Mouse (Mus musculus) limb, embryonic 14.5 days (tissue): ENCODE measurements around the gene Ttc28. TPM values are rescaled to one million over a fixed set of nuclear protein-coding genes. Genes with fewer than 3 reads are reported as not detected.

Experiments
- ATAC-seq: fragments of 200-750 bp; cut with Nextera tagmentation; 2 replicates; pipeline ENCODE4 v1.8.0; 2017; ENCODE audit warnings: low read depth, moderate number of reproducible peaks, moderate TSS enrichment; ENCODE audit not compliant: low FRiP score
- DNase-seq: peaks from one replicate; pipeline ENCODE4 v3.0.0-alpha.2; 2015; ENCODE audit warnings: low spot score
- H3K27ac ChIP-seq: fragments of 300-500 bp; sonication (generic); replicated peaks from 2 replicates; pipeline ENCODE4 v1.5.1; 2014; ENCODE audit warnings: low read depth, mild to moderate bottlenecking, low read length, moderate library complexity, mixed read lengths
- H3K27me3 ChIP-seq: fragments of 300-500 bp; sonication (generic); 2 replicates; pipeline ENCODE4 v1.6.1; 2014; ENCODE audit warnings: low read length, mixed read lengths; ENCODE audit not compliant: control insufficient read depth, insufficient read depth
- H3K36me3 ChIP-seq: fragments of 300-500 bp; sonication (generic); 2 replicates; pipeline ENCODE4 v1.6.1; 2014; ENCODE audit warnings: mild to moderate bottlenecking, low read length, moderate library complexity, mixed read lengths; ENCODE audit not compliant: control insufficient read depth, insufficient read depth
- H3K4me1 ChIP-seq: fragments of 300-500 bp; sonication (generic); 2 replicates; pipeline ENCODE4 v1.6.1; 2014; ENCODE audit warnings: antibody characterized with exemption, low read length, mixed read lengths; ENCODE audit not compliant: control insufficient read depth, insufficient read depth
- H3K4me2 ChIP-seq: fragments of 300-500 bp; sonication (generic); replicated peaks from 2 replicates; pipeline ENCODE4 v1.6.1; 2014; ENCODE audit warnings: low read depth, mild to moderate bottlenecking, low read length, moderate library complexity; ENCODE audit not compliant: severe bottlenecking
- H3K4me3 ChIP-seq: fragments of 300-500 bp; sonication (generic); replicated peaks from 2 replicates; pipeline ENCODE4 v1.5.1; 2014; ENCODE audit warnings: low read length
- H3K9ac ChIP-seq: fragments of 300-500 bp; sonication (generic); 2 replicates; pipeline ENCODE4 v1.6.1; 2014; ENCODE audit warnings: mild to moderate bottlenecking, low read depth, low read length, moderate library complexity; ENCODE audit not compliant: severe bottlenecking
- H3K9me3 ChIP-seq: fragments of 300-500 bp; sonication (generic); 2 replicates; pipeline ENCODE4 v1.6.1; 2016; ENCODE audit warnings: low read length; ENCODE audit not compliant: control insufficient read depth
- POLR2A ChIP-seq: fragments of 200-500 bp; IDR thresholded peaks from 2 replicates; pipeline ENCODE4 v1.8.0; 2012; ENCODE audit warnings: inconsistent platforms, mild to moderate bottlenecking, moderate library complexity, borderline replicate concordance; ENCODE audit not compliant: insufficient read depth, insufficient read length; ENCODE audit errors: extremely low read depth
- WGBS: fragments of 180-500 bp; shearing (Covaris S2); extraction: QIAGEN DNeasy Blood & Tissue Kit; methylation state at CpG from one replicate; pipeline ENCODE4 v1.1.7; 2014; 5-methylcytosine and 5-hydroxymethylcytosine counted together
- polyA plus RNA-seq, 2 experiments: library from polyadenylated mRNA; depleted of rRNA in 1 of 2; stranded (reverse) in 1 of 2; unstranded in 1 of 2; fragments of >200 nt; fragmentation: Nextera tagmentation in 1 of 2; extraction: Ambion mirVana in 1 of 2; gene quantifications; 2 replicates each; pipeline versions ENCODE4 v1.2.1 to v1.2.3; 2012 to 2014

Gene Ttc28
- polyA plus RNA-seq, 2 experiments = 16.3 to 19.9 TPM

- H3K27ac ChIP-seq = no peak overlapping the region
- ATAC-seq (no peak), DNase-seq (no peak)
- no peaks in the 10 kb centered on the region for H3K27me3 ChIP-seq
- H3K4me1 ChIP-seq = peaks cover 12% of the 10 kb centered on the region
- H3K36me3 ChIP-seq = no peaks in the 10 kb centered on the region
- WGBS = 75% methylated on average over 7 of the region's 7 CpGs
- H3K4me2 ChIP-seq = no peak overlapping the region
- no peaks in the 10 kb centered on the region for H3K9me3 ChIP-seq
- no peak overlapping the region for H3K4me3 ChIP-seq
- no peak for TF ChIP-seq POLR2A
- H3K9ac ChIP-seq = no peak overlapping the region
Measured at GRCm38 (mm10) chr5:111037123-111037748, 157.6 kb downstream of the Ttc28 start.

DNA sequence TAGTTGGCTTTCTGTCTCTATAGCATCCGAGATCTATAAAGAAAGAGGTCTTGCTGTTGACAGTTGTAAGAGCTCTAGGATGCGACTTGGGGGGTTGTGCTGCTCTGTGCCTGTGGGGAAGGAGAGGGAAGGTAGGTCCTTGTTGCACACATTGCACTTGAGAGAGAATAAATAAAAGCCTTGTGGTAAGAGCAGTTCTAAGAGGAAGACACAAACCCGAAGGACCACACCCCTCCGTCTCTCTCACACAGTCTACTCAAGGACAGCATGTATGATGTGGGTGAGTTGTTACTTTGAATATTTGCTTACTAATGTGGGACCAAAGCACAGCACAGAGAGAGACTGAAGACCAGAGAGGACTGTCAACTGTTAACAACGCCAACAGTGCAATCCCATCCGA lies 160.2 kb downstream of the Ttc28 start:
- ATAC-seq = no peak
- Histone ChIP-seq H3K9ac (no peak overlapping the region), H3K9me3 (no peaks in the 10 kb centered on the region), H3K4me2 (no peak overlapping the region), H3K4me3 (no peak overlapping the region), H3K27me3 (no peaks in the 10 kb centered on the region), H3K27ac (no peak overlapping the region), H3K36me3 (no peaks in the 10 kb centered on the region), H3K4me1 (peaks cover 15% of the 10 kb centered on the region)
- no peak for TF ChIP-seq POLR2A
- 67% methylated on average over 6 of the region's 6 CpGs for WGBS
- DNase-seq = no peak

DNA sequence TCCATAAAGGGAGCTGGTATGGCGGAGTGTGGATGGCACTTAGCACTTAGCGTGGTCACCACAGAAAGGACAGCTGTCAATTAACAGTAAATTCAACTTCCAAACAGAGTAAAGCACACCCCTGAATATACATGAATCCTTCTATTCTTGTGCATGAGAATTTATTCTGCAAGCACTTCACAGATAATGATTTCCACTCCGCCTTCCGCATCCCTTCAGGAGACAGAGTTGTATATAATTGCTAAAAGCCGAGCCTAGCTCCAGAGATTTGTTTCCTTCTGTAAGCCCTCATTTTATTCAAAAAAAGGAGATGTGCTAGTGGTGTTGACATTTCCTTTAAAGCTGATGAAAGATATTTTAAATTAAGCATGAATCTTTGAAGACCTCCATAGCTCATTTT lies 162.3 kb downstream of the Ttc28 start:
- H3K9ac ChIP-seq = no peak overlapping the region
- DNase-seq = no peak
- H3K27ac ChIP-seq = no peak overlapping the region
- H3K4me1 ChIP-seq = peaks cover 30% of the 10 kb centered on the region
- WGBS = 83% methylated on average over 5 of the region's 5 CpGs
- H3K4me2 ChIP-seq = no peak overlapping the region
- H3K4me3 ChIP-seq = no peak overlapping the region
- no peaks in the 10 kb centered on the region for H3K36me3 ChIP-seq
- no peaks in the 10 kb centered on the region for H3K27me3 ChIP-seq
- TF ChIP-seq POLR2A = no peak
- H3K9me3 ChIP-seq = no peaks in the 10 kb centered on the region
- no peak for ATAC-seq

DNA sequence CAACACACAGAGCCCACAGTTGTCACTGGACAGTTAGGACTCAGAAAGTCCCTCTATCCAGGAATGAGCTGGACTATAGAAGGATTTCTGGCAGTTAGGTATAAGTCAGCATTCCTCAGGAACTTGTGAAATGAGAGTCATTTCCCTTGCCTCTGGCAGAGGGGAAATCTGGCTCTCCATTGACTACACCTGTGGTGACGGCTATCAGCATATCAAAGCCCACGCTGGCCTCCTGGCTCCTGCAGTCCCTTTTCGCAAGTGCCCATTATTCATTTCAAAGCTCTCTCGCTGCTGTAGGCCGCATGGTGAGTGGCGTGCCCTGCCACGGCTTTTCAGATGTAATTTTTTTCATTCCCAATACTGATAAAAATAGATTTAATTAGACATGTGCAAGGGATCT lies 164.6 kb downstream of the Ttc28 start:
- H3K27ac ChIP-seq = no peak overlapping the region
- no peak overlapping the region for H3K9ac ChIP-seq
- ATAC-seq (no peak), DNase-seq (no peak)
- no peak overlapping the region for H3K4me2 ChIP-seq
- H3K27me3 ChIP-seq = no peaks in the 10 kb centered on the region
- H3K4me1 ChIP-seq = peaks cover 36% of the 10 kb centered on the region
- no peaks in the 10 kb centered on the region for H3K36me3 ChIP-seq
- no peak overlapping the region for H3K4me3 ChIP-seq
- H3K9me3 ChIP-seq = no peaks in the 10 kb centered on the region
- no peak for TF ChIP-seq POLR2A
- WGBS = 15% methylated on average over 7 of the region's 7 CpGs

- no peak overlapping the region for H3K27ac ChIP-seq
- no peaks in the 10 kb centered on the region for H3K27me3 ChIP-seq
- no peak for TF ChIP-seq POLR2A
- no peaks in the 10 kb centered on the region for H3K9me3 ChIP-seq
- H3K9ac ChIP-seq = no peak overlapping the region
- H3K36me3 ChIP-seq = no peaks in the 10 kb centered on the region
- DNase-seq = no peak
- no peak overlapping the region for H3K4me2 ChIP-seq
- peaks cover 45% of the 10 kb centered on the region for H3K4me1 ChIP-seq
- 82% methylated on average over 6 of the region's 6 CpGs for WGBS
- ATAC-seq = no peak
- no peak overlapping the region for H3K4me3 ChIP-seq
Measured at GRCm38 (mm10) chr5:111046359-111046758, 166.8 kb downstream of the Ttc28 start.
